Mouse (Mus musculus) limb, embryonic 12.5 days (tissue): ENCODE data around the gene Nrbp1. TPM values are rescaled to one million over a fixed set of nuclear protein-coding genes. Genes with fewer than 3 reads are reported as not detected.

Experiments used
- ATAC-seq: fragments of 200-750 bp; cut with Nextera tagmentation; 2 replicates; pipeline ENCODE4 v1.8.0; 2017; ENCODE audit warnings: low read depth, moderate TSS enrichment; ENCODE audit not compliant: insufficient number of reproducible peaks, insufficient read depth, low FRiP score, low TSS enrichment
- H3K27ac ChIP-seq: fragments of 300-500 bp; sonication (generic); 2 replicates; pipeline ENCODE4 v1.5.1; 2016; ENCODE audit warnings: mild to moderate bottlenecking, moderate library complexity
- H3K27me3 ChIP-seq: fragments of 300-500 bp; sonication (generic); 2 replicates; pipeline ENCODE4 v1.6.1; 2016; ENCODE audit warnings: mild to moderate bottlenecking, moderate library complexity
- H3K36me3 ChIP-seq: fragments of 300-500 bp; sonication (generic); 2 replicates; pipeline ENCODE4 v1.6.1; 2016; ENCODE audit warnings: mild to moderate bottlenecking, moderate library complexity
- H3K4me1 ChIP-seq: fragments of 300-500 bp; sonication (generic); replicated peaks from 2 replicates; pipeline ENCODE4 v1.6.1; 2016
- H3K4me2 ChIP-seq: fragments of 300-500 bp; sonication (generic); 2 replicates; pipeline ENCODE4 v1.6.1; 2016; ENCODE audit warnings: mild to moderate bottlenecking, moderate library complexity
- H3K4me3 ChIP-seq: fragments of 300-500 bp; sonication (generic); replicated peaks from 2 replicates; pipeline ENCODE4 v1.5.1; 2016; ENCODE audit warnings: mild to moderate bottlenecking
- H3K9ac ChIP-seq: fragments of 300-500 bp; sonication (generic); replicated peaks from 2 replicates; pipeline ENCODE4 v1.6.1; 2016; ENCODE audit warnings: mild to moderate bottlenecking, moderate library complexity
- H3K9me3 ChIP-seq: fragments of 300-500 bp; sonication (generic); 2 replicates; pipeline ENCODE4 v1.6.1; 2016; ENCODE audit warnings: mild to moderate bottlenecking, moderate library complexity
- WGBS: fragments of 180-500 bp; shearing (Covaris S2); methylation state at CpG from one replicate; pipeline ENCODE4 v1.1.7; 2016; 5-methylcytosine and 5-hydroxymethylcytosine counted together
- polyA plus RNA-seq: library from polyadenylated mRNA; unstranded; fragments of >200 nt; fragmentation: Nextera tagmentation; extraction: Ambion mirVana; gene quantifications from 2 replicates; pipeline ENCODE4 v1.2.1, GENCODE M21; 2016

Gene Nrbp1
- polyA plus RNA-seq, 1 experiment from 2014 or later = 128 TPM

- H3K4me2 ChIP-seq = no peak overlapping the region
- H3K4me1 ChIP-seq = no peaks in the 10 kb centered on the region
- ATAC-seq = no peak
- H3K36me3 ChIP-seq = peaks cover 96% of the 10 kb centered on the region
- H3K27ac ChIP-seq = no peak overlapping the region
- no peak overlapping the region for H3K4me3 ChIP-seq
- no peaks in the 10 kb centered on the region for H3K27me3 ChIP-seq
- WGBS = 88% methylated on average over 6 of the region's 6 CpGs
- no peaks in the 10 kb centered on the region for H3K9me3 ChIP-seq
- no peak overlapping the region for H3K9ac ChIP-seq
Measured at GRCm38 (mm10) chr5:31267686-31268085, 27.0 kb downstream of the Nrbp1 start.

- H3K27me3 ChIP-seq = no peaks in the 10 kb centered on the region
- H3K9me3 ChIP-seq = no peaks in the 10 kb centered on the region
- H3K9ac ChIP-seq = no peak overlapping the region
- no peak overlapping the region for H3K27ac ChIP-seq
- WGBS = 87% methylated on average over 6 of the region's 6 CpGs
- no peak for ATAC-seq
- peaks cover 87% of the 10 kb centered on the region for H3K36me3 ChIP-seq
- no peak overlapping the region for H3K4me2 ChIP-seq
- H3K4me3 ChIP-seq = no peak overlapping the region
- H3K4me1 ChIP-seq = no peaks in the 10 kb centered on the region
Measured at GRCm38 (mm10) chr5:31273018-31273417, 32.4 kb downstream of the Nrbp1 start.

GRCm38 (mm10) chr5:31279245-31279988, 38.8 kb downstream of the Nrbp1 start:
- no peak for ATAC-seq
- H3K36me3 ChIP-seq = peaks cover 96% of the 10 kb centered on the region
- H3K9ac ChIP-seq = no peak overlapping the region
- WGBS = 89% methylated on average over 20 of the region's 20 CpGs
- no peak overlapping the region for H3K27ac ChIP-seq
- H3K4me2 ChIP-seq = no peak overlapping the region
- H3K9me3 ChIP-seq = no peaks in the 10 kb centered on the region
- no peak overlapping the region for H3K4me3 ChIP-seq
- H3K27me3 ChIP-seq = no peaks in the 10 kb centered on the region
- no peaks in the 10 kb centered on the region for H3K4me1 ChIP-seq

GRCm38 (mm10) chr5:31288225-31288624, 47.6 kb downstream of the Nrbp1 start:
- Histone ChIP-seq H3K9ac (no peak overlapping the region), H3K36me3 (peaks cover 51% of the 10 kb centered on the region), H3K27me3 (no peaks in the 10 kb centered on the region), H3K4me3 (no peak overlapping the region), H3K9me3 (no peaks in the 10 kb centered on the region), H3K27ac (no peak overlapping the region), H3K4me2 (no peak overlapping the region), H3K4me1 (peaks cover 14% of the 10 kb centered on the region)
- WGBS = 74% methylated on average over 4 of the region's 4 CpGs
- ATAC-seq = no peak

GRCm38 (mm10) chr5:31288655-31289054, 48.0 kb downstream of the Nrbp1 start:
- H3K36me3 ChIP-seq = peaks cover 51% of the 10 kb centered on the region
- no peak overlapping the region for H3K4me3 ChIP-seq
- no peak overlapping the region for H3K27ac ChIP-seq
- no peak overlapping the region for H3K9ac ChIP-seq
- H3K4me2 ChIP-seq = no peak overlapping the region
- peaks cover 14% of the 10 kb centered on the region for H3K4me1 ChIP-seq
- WGBS = 80% methylated on average over 3 of the region's 3 CpGs
- H3K27me3 ChIP-seq = no peaks in the 10 kb centered on the region
- ATAC-seq = no peak
- H3K9me3 ChIP-seq = no peaks in the 10 kb centered on the region

GRCm38 (mm10) chr5:31289626-31290230, 49.1 kb downstream of the Nrbp1 start:
- H3K4me1 ChIP-seq = peaks cover 23% of the 10 kb centered on the region
- peak overlapping the region; percentile 55; the same call in 1 of the 2 replicates for H3K4me3 ChIP-seq
- H3K27ac ChIP-seq = no peak overlapping the region
- H3K27me3 ChIP-seq = no peaks in the 10 kb centered on the region
- no peak overlapping the region for H3K9ac ChIP-seq
- no peaks in the 10 kb centered on the region for H3K9me3 ChIP-seq
- 82% methylated on average over 3 of the region's 3 CpGs for WGBS
- peaks cover 49% of the 10 kb centered on the region for H3K36me3 ChIP-seq
- H3K4me2 ChIP-seq = peak overlapping the region; percentile 80
- ATAC-seq = no peak

GRCm38 (mm10) chr5:31290521-31291360, 50.1 kb downstream of the Nrbp1 start, which contains the start of gene Ift172:
Ift172 (minus strand) TSS chr5:31291116.
- peaks cover 39% of the 10 kb centered on the region for H3K36me3 ChIP-seq
- peak within 1 kb of the TSS; percentile 55 for H3K4me3 ChIP-seq
- ATAC-seq = peak; percentile 91
- no peaks in the 10 kb centered on the region for H3K9me3 ChIP-seq
- peaks cover 28% of the 10 kb centered on the region for H3K4me1 ChIP-seq
- peak within 1 kb of the TSS; percentile 59 for H3K9ac ChIP-seq
- H3K27me3 ChIP-seq = no peaks in the 10 kb centered on the region
- H3K4me2 ChIP-seq = peak within 1 kb of the TSS; percentile 80
- 2% methylated on average over 45 of the region's 45 CpGs for WGBS
- H3K27ac ChIP-seq = peak within 1 kb of the TSS; percentile 86

- ATAC-seq = no peak
- Histone ChIP-seq H3K4me3 (peak overlapping the region; percentile 55), H3K9me3 (no peaks in the 10 kb centered on the region), H3K36me3 (peaks cover 33% of the 10 kb centered on the region), H3K27me3 (no peaks in the 10 kb centered on the region), H3K4me2 (peak overlapping the region; percentile 80), H3K9ac (peak overlapping the region; percentile 44), H3K27ac (peak overlapping the region; percentile 86), H3K4me1 (peaks cover 28% of the 10 kb centered on the region)
- WGBS = 2% methylated on average over 9 of the region's 9 CpGs
Measured at GRCm38 (mm10) chr5:31291361-31291688, 50.7 kb downstream of the Nrbp1 start.

GRCm38 (mm10) chr5:31294964-31295605, 54.4 kb downstream of the Nrbp1 start:
- 4% methylated on average over 29 of the region's 29 CpGs for WGBS
- H3K4me1 ChIP-seq = peaks cover 24% of the 10 kb centered on the region
- ATAC-seq = peak; percentile 26
- H3K27me3 ChIP-seq = peaks cover 9% of the 10 kb centered on the region
- peak overlapping the region; percentile 76 for H3K27ac ChIP-seq
- H3K36me3 ChIP-seq = peaks cover 22% of the 10 kb centered on the region
- peak overlapping the region; percentile 94 for H3K4me3 ChIP-seq
- H3K4me2 ChIP-seq = peak overlapping the region; percentile 90
- peak overlapping the region; percentile 98 for H3K9ac ChIP-seq
- H3K9me3 ChIP-seq = no peaks in the 10 kb centered on the region

GRCm38 (mm10) chr5:31295606-31296141, 55.0 kb downstream of the Nrbp1 start, which contains the start of gene Fndc4:
Fndc4 (minus strand) TSS chr5:31296080.
- H3K4me2 ChIP-seq = peak within 1 kb of the TSS; percentile 90
- H3K36me3 ChIP-seq = peaks cover 22% of the 10 kb centered on the region
- H3K27ac ChIP-seq = peak within 1 kb of the TSS; percentile 76
- under 1% methylated on average over 31 of the region's 46 CpGs for WGBS
- no peaks in the 10 kb centered on the region for H3K9me3 ChIP-seq
- H3K27me3 ChIP-seq = peaks cover 9% of the 10 kb centered on the region
- peak within 1 kb of the TSS; percentile 94 for H3K4me3 ChIP-seq
- H3K9ac ChIP-seq = peak within 1 kb of the TSS; percentile 98
- peak; percentile 72 for ATAC-seq
- peaks cover 21% of the 10 kb centered on the region for H3K4me1 ChIP-seq
